Mouse (Mus musculus): ENCODE data around the gene Osbpl6. TPM values are rescaled to one million over a fixed set of nuclear protein-coding genes. Genes with fewer than 3 reads are reported as not detected.

The Osbpl6 gene
- total RNA-seq, 2 experiments from 2014 or later = 53.1 to 57.8 TPM

- DNase-seq (ENCODE audit: low spot score in 2 of 2) = no peak
These were observed 225.3 kb downstream of the Osbpl6 start for GRCm38 (mm10) chr2:76631600-76631999.

- DNase-seq (ENCODE audit: low spot score in 2 of 2) = no peak
These were observed 233.3 kb downstream of the Osbpl6 start for GRCm38 (mm10) chr2:76639637-76640036.

GRCm38 (mm10) chr2:76643801-76644200 is 237.5 kb downstream of the Osbpl6 start:
- DNase-seq (ENCODE audit: low spot score in 2 of 2) = no peak

- no peak for DNase-seq (ENCODE audit: low spot score in 2 of 2)
These were observed 241.1 kb downstream of the Osbpl6 start for GRCm38 (mm10) chr2:76647441-76647869.

- peak; percentile 98 to 99 for DNase-seq (ENCODE audit: low spot score in 2 of 2)
These were observed 241.7 kb downstream of the Osbpl6 start, which contains the start of the genes Prkra and Pjvk for GRCm38 (mm10) chr2:76647883-76648570. Gene Prkra, minus strand, starts transcription at chr2:76648015. Gene Pjvk, plus strand, starts transcription at chr2:76648476.

- DNase-seq (ENCODE audit: low spot score in 2 of 2) = no peak
These were observed 242.4 kb downstream of the Osbpl6 start for GRCm38 (mm10) chr2:76648666-76649141.

Small RNA genes lying within 50 kb of the gene (microRNA-seq; reads per million reads assigned to microRNA genes)
- 0 reads per million in 2 experiments for gene Gm23164

Other genes starting within 250 kb of the Osbpl6 start
- 1 to 10 TPM; 5.0 to 6.4 TPM for gene Pde11a, start 67.7 kb upstream of the Osbpl6 start, total RNA-seq (2021)
- under 1 TPM in 1 of 2 experiments, not detected in 1; 0.56 TPM for gene Cyct, start 46.1 kb upstream of the Osbpl6 start, total RNA-seq (2021)
- gene Rbm45, start 36.5 kb upstream of the Osbpl6 start, total RNA-seq (2021) = 10 to 100 TPM; 38.8 to 42.1 TPM
- gene Prkra, start 241.5 kb downstream of the Osbpl6 start, total RNA-seq (2021) = 10 to 100 TPM; 24.6 to 25.7 TPM
- under 1 TPM; 0.85 to 0.98 TPM for gene Pjvk, start 242.0 kb downstream of the Osbpl6 start, total RNA-seq (2021)